Mouse (Mus musculus) heart, postnatal 0 days (tissue): ENCODE measurements around the gene Rubcn. TPM values are rescaled to one million over a fixed set of nuclear protein-coding genes. Genes with fewer than 3 reads are reported as not detected.

Source experiments
- ATAC-seq: fragments of 200-750 bp; cut with Nextera tagmentation; 2 replicates; pipeline ENCODE4 v1.8.0; 2017; ENCODE audit warnings: low read depth, moderate number of reproducible peaks, moderate library complexity; ENCODE audit not compliant: insufficient read depth
- DNase-seq: peaks from one replicate; pipeline ENCODE4 v3.0.0-alpha.2; 2016; ENCODE audit warnings: low spot score
- H3K27ac ChIP-seq: fragments of 300-500 bp; sonication (generic); 2 replicates; pipeline ENCODE4 v1.5.1; 2014; ENCODE audit warnings: low read depth, mild to moderate bottlenecking
- H3K27me3 ChIP-seq: fragments of 300-500 bp; sonication (generic); 2 replicates; pipeline ENCODE4 v1.6.1; 2014; ENCODE audit warnings: low read length, mixed read lengths; ENCODE audit not compliant: control insufficient read depth, insufficient read depth
- H3K36me3 ChIP-seq: fragments of 300-500 bp; sonication (generic); replicated peaks from 2 replicates; pipeline ENCODE4 v1.6.1; 2014; ENCODE audit warnings: low read length, mixed read lengths; ENCODE audit not compliant: control insufficient read depth, insufficient read depth
- H3K4me1 ChIP-seq: fragments of 300-500 bp; sonication (generic); 2 replicates; pipeline ENCODE4 v1.6.1; 2014; ENCODE audit warnings: antibody characterized with exemption; ENCODE audit not compliant: control insufficient read depth, insufficient read depth
- H3K4me2 ChIP-seq: fragments of 300-500 bp; sonication (generic); 2 replicates; pipeline ENCODE4 v1.6.1; 2014; ENCODE audit warnings: low read depth, mild to moderate bottlenecking, low read length, moderate library complexity
- H3K4me3 ChIP-seq: fragments of 300-500 bp; sonication (generic); 2 replicates; pipeline ENCODE4 v1.5.1; 2014; ENCODE audit warnings: low read depth, low read length
- H3K9ac ChIP-seq: fragments of 300-500 bp; sonication (generic); replicated peaks from 2 replicates; pipeline ENCODE4 v1.6.1; 2014; ENCODE audit warnings: low read depth, low read length, mixed read lengths
- H3K9me3 ChIP-seq: fragments of 300-500 bp; sonication (generic); replicated peaks from 2 replicates; pipeline ENCODE4 v1.6.1; 2016; ENCODE audit warnings: low read length; ENCODE audit not compliant: control insufficient read depth
- CTCF ChIP-seq: IDR thresholded peaks from 2 replicates; pipeline ENCODE4 v1.5.1; 2016; ENCODE audit warnings: antibody characterized with exemption, control low read depth, low read depth
- EP300 ChIP-seq: IDR thresholded peaks from 2 replicates; pipeline ENCODE4 v1.6.1; 2016; ENCODE audit warnings: antibody characterized with exemption, low read depth
- WGBS: fragments of 180-500 bp; shearing (Covaris S2); extraction: QIAGEN DNeasy Blood & Tissue Kit; methylation state at CpG from one replicate; pipeline ENCODE4 v1.1.7; 2014; 5-methylcytosine and 5-hydroxymethylcytosine counted together
- polyA plus RNA-seq: library from polyadenylated mRNA; unstranded; fragments of >200 nt; fragmentation: Nextera tagmentation; extraction: Ambion mirVana; gene quantifications from 2 replicates; pipeline ENCODE4 v1.2.1, GENCODE M21; 2015
- total RNA-seq: library from RNA; depleted of rRNA; stranded (reverse); fragments of >200 nt; gene quantifications from 2 replicates; pipeline ENCODE4 v1.2.3, GENCODE M21; 2014; ENCODE audit warnings: low replicate concordance; rRNA removed

Gene Rubcn
- total and polyA plus RNA-seq, 2 experiments from 2014 or later: 12.5 to 66.7 TPM

DNA sequence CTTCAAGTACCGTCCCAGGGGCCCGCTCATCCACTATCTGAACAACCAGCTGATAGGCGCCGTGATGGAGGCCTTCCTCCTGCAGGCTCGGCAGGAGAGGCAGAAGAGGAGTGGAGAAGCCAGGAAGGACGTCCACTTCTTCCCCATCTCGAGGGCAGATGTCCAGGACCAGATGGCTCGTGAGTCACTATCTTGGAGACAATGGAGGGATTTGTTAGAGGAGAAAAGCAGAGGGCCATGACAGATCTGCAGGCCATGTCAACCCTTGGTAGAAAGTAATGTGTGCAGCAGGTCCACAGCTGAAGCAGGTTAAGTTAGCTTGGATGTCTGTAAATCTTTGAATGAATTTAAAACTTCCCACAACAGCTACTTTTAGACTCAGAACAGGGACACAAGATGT lies 98.6 kb downstream of the Rubcn start:
- ATAC-seq: no peak
- Histone ChIP-seq H3K4me1 (no peaks in the 10 kb centered on the region), H3K4me3 (no peak overlapping the region), H3K9ac (no peak overlapping the region), H3K9me3 (no peaks in the 10 kb centered on the region), H3K4me2 (no peak overlapping the region), H3K27me3 (no peaks in the 10 kb centered on the region), H3K27ac (no peak overlapping the region), H3K36me3 (no peaks in the 10 kb centered on the region)
- no peak for DNase-seq
- 27% methylated on average over 8 of the region's 8 CpGs for WGBS
- TF ChIP-seq CTCF: no peak
- no peak for TF ChIP-seq EP300

- Histone ChIP-seq H3K9ac (no peak overlapping the region), H3K27me3 (no peaks in the 10 kb centered on the region), H3K4me2 (no peak overlapping the region), H3K36me3 (no peaks in the 10 kb centered on the region), H3K4me3 (no peak overlapping the region), H3K27ac (no peak overlapping the region), H3K9me3 (no peaks in the 10 kb centered on the region), H3K4me1 (no peaks in the 10 kb centered on the region)
- DNase-seq (no peak), ATAC-seq (no peak)
- TF ChIP-seq CTCF (no peak), EP300 (no peak)
- WGBS: 73% methylated on average over 10 of the region's 10 CpGs
Observed at GRCm38 (mm10) chr16:32776676-32777075, 100.9 kb downstream of the Rubcn start.

Other genes with a start within 250 kb of the Rubcn start
- 9.4 and 14.2 TPM in 2 replicates for gene Tnk2, start 233.9 kb downstream of the Rubcn start, total RNA-seq
- 6.0 and 7.0 TPM in 2 replicates for gene Tnk2, start 233.9 kb downstream of the Rubcn start, polyA plus RNA-seq
- gene Muc4, start 141.9 kb downstream of the Rubcn start, total RNA-seq: 0.23 and 0.27 TPM in 2 replicates
- 0.16 TPM in 1 of 2 replicates, not detected in the other for gene Muc4, start 141.9 kb downstream of the Rubcn start, polyA plus RNA-seq
- 0.12 TPM in 1 of 2 replicates, not detected in the other for gene Muc20, start 80.3 kb downstream of the Rubcn start, total RNA-seq
- gene Muc20, start 80.3 kb downstream of the Rubcn start, polyA plus RNA-seq: 0.18 TPM in 1 of 2 replicates, not detected in the other
- gene Smbd1, start 67.3 kb downstream of the Rubcn start, total RNA-seq: not detected in 2 replicates
- not detected in 2 replicates for gene Smbd1, start 67.3 kb downstream of the Rubcn start, polyA plus RNA-seq
- 60.7 and 75.8 TPM in 2 replicates for gene Fyttd1, start 266 bp downstream of the Rubcn start, total RNA-seq
- gene Fyttd1, start 266 bp downstream of the Rubcn start, polyA plus RNA-seq: 118 and 120 TPM in 2 replicates
- 22.8 and 48.9 TPM in 2 replicates for gene Lrch3, start 36.3 kb upstream of the Rubcn start, total RNA-seq
- 11.2 and 14.0 TPM in 2 replicates for gene Lrch3, start 36.3 kb upstream of the Rubcn start, polyA plus RNA-seq
- gene Iqcg, start 178.5 kb upstream of the Rubcn start, total RNA-seq: 0.23 TPM in 1 of 2 replicates, not detected in the other
- gene Iqcg, start 178.5 kb upstream of the Rubcn start, polyA plus RNA-seq: 0.83 and 1.4 TPM in 2 replicates
- gene Rpl35a, start 178.7 kb upstream of the Rubcn start, total RNA-seq: 615 and 659 TPM in 2 replicates
- gene Rpl35a, start 178.7 kb upstream of the Rubcn start, polyA plus RNA-seq: 490 and 528 TPM in 2 replicates
- gene Lmln, start 184.8 kb upstream of the Rubcn start, total RNA-seq: 3.5 and 4.4 TPM in 2 replicates
- 0.81 and 1.1 TPM in 2 replicates for gene Lmln, start 184.8 kb upstream of the Rubcn start, polyA plus RNA-seq